Mouse (Mus musculus): Measurements from ENCODE around the gene Asb11.

DNA sequence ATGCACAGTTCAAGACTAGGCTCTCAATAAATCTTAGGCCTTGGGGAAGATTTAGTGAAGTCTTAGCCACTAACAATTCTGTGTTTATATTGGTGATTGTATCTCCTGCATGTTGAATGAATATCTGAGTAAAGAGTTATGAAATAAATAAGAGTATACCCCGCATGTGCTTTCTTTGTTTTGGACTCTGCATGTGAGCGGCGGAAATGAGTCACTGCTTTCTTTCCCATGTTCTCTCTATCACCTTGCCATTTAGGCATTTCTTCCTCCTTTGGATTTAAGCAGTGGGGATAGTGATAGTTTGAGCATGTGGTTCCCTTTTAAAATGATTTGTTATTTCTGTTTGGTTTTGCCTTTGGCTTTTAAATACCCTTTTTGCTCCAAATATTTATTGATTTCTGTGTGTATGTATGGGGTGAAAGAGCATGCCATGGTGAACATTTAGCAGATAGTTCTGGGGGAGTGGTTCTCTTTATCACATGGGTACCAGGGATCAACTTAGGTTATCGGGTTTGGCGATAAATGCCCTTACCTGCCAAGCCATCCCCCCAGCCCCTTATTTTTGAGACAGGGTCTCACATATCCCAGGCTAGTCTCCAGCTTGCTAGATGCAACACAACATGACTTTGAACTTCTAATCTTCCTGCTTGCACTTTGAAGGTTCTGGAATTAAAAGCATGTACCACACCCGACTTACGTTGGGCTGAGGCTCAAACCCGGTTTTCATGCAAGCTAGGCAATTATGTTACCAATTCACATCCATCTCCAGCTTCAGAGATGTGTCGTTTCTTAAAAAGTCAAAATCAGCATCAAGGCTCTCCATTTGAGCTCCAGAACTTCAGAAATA is 10.3 kb downstream of the Asb11 start:
- TF ChIP-seq CTCF (IDR thresholded peaks at IDR 0.05; ENCODE audit: borderline replicate concordance, extremely low read depth, insufficient read depth, insufficient read length) (no peak), POLR2A (IDR thresholded peaks at IDR 0.05; ENCODE audit: borderline replicate concordance, extremely low read depth, insufficient read depth, insufficient read length, poor library complexity, severe bottlenecking) (no peak)

All from brain, embryonic 14.5 days (tissue).